Mouse (Mus musculus): ENCODE measurements at regions not wholly inside any gene's neighbourhood (a gene's known extent, or its start where the extent isn't known, plus 50 kb on each side); places are given as distances from the start of the nearest gene placed in this dataset.

DNA sequence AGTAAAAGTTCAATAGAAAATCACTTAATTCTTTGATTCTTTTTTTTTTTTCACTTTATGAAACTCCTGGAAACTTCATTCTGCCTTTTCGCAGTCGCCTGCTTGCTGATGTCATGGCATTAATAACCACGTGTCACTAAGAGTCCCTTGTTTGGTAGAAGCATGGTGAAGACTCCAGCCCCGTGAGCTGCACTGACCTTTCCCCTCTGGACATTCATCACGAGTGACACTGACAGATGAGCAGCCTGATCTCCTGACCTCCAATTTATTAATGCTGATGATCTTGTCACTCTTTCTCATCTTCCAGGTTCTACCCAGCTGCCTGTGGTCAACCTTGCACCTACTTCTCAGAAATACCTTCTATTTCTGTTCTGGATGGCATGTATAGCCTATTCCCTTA is 867.1 kb upstream of the Slit2 start:
- no peak overlapping the region for H3K27ac ChIP-seq (replicated peaks)
- WGBS, result 58% methylated on average over 5 of the region's 5 CpGs
- no peak overlapping the region for H3K4me3 ChIP-seq (replicated peaks)
- H3K4me1 ChIP-seq, result no peaks in the 10 kb centered on the region
- H3K9me3 ChIP-seq (replicated peaks), result no peaks in the 10 kb centered on the region
- no peaks in the 10 kb centered on the region for H3K36me3 ChIP-seq
- H3K4me2 ChIP-seq, result no peak overlapping the region
- ATAC-seq (ENCODE audit: low FRiP score), result no peak
- H3K9ac ChIP-seq (replicated peaks), result no peak overlapping the region
- no peaks in the 10 kb centered on the region for H3K27me3 ChIP-seq (replicated peaks)

GRCm38 (mm10) chr5:47095703-47096102 is 887.2 kb upstream of the Slit2 start:
- Histone ChIP-seq H3K9ac (replicated peaks) (no peak overlapping the region), H3K36me3 (no peaks in the 10 kb centered on the region), H3K4me2 (no peak overlapping the region), H3K27me3 (replicated peaks) (no peaks in the 10 kb centered on the region), H3K27ac (replicated peaks) (no peak overlapping the region), H3K9me3 (replicated peaks) (no peaks in the 10 kb centered on the region), H3K4me1 (no peaks in the 10 kb centered on the region), H3K4me3 (replicated peaks) (no peak overlapping the region)
- ATAC-seq (ENCODE audit: low FRiP score), result no peak

- H3K27ac ChIP-seq (replicated peaks), result no peak overlapping the region
- no peaks in the 10 kb centered on the region for H3K9me3 ChIP-seq (replicated peaks)
- no peak overlapping the region for H3K9ac ChIP-seq (replicated peaks)
- no peaks in the 10 kb centered on the region for H3K27me3 ChIP-seq (replicated peaks)
- ATAC-seq (ENCODE audit: low FRiP score), result no peak
- 24% methylated on average over 3 of the region's 3 CpGs for WGBS
- H3K4me1 ChIP-seq, result no peaks in the 10 kb centered on the region
- no peaks in the 10 kb centered on the region for H3K36me3 ChIP-seq
- no peak overlapping the region for H3K4me2 ChIP-seq
- no peak overlapping the region for H3K4me3 ChIP-seq (replicated peaks)
Observed at GRCm38 (mm10) chr5:47052942-47053341, 930.0 kb upstream of the Slit2 start.

- WGBS, result 62% methylated on average over 1 of the region's 1 CpGs
Observed at GRCm38 (mm10) chr5:47036752-47037151, 946.2 kb upstream of the Slit2 start.

DNA sequence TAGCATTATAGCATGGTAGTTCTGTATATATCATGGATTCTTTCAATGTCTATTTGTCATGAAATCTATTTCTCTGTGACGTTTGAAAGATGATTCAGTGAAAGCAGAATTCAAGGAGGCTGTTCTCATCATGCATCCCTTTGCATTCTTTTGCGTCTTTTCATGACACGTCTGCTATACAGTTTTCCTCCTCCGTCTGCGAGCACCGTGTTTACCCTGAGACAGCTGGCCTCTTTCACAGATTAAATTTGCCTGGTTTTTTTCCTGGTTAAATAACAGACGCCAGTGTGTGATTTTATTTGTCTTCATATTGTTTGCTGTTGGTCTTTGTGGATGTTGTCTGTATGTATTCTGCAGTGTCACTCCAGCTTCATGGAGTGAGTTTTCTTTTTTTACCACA is 948.9 kb upstream of the Slit2 start:
- Histone ChIP-seq H3K9me3 (replicated peaks) (no peaks in the 10 kb centered on the region), H3K9ac (replicated peaks) (no peak overlapping the region), H3K4me3 (replicated peaks) (no peak overlapping the region), H3K27me3 (replicated peaks) (no peaks in the 10 kb centered on the region), H3K36me3 (no peaks in the 10 kb centered on the region), H3K4me1 (no peaks in the 10 kb centered on the region), H3K27ac (replicated peaks) (no peak overlapping the region), H3K4me2 (no peak overlapping the region)
- no peak for ATAC-seq (ENCODE audit: low FRiP score)
- WGBS, result 64% methylated on average over 7 of the region's 7 CpGs

More at GRCm38 (mm10) chr5:47036752-47037151, 946.2 kb upstream of the Slit2 start:
- Histone ChIP-seq H3K4me2 (no peak overlapping the region), H3K4me1 (no peaks in the 10 kb centered on the region), H3K36me3 (no peaks in the 10 kb centered on the region), H3K4me3 (replicated peaks) (no peak overlapping the region), H3K9me3 (replicated peaks) (no peaks in the 10 kb centered on the region), H3K9ac (replicated peaks) (no peak overlapping the region), H3K27ac (replicated peaks) (no peak overlapping the region), H3K27me3 (replicated peaks) (no peaks in the 10 kb centered on the region)
- ATAC-seq (ENCODE audit: low FRiP score), result no peak

- Histone ChIP-seq H3K9me3 (replicated peaks) (no peaks in the 10 kb centered on the region), H3K4me2 (no peak overlapping the region), H3K27me3 (replicated peaks) (no peaks in the 10 kb centered on the region), H3K4me3 (replicated peaks) (no peak overlapping the region), H3K27ac (replicated peaks) (no peak overlapping the region), H3K9ac (replicated peaks) (no peak overlapping the region), H3K36me3 (no peaks in the 10 kb centered on the region), H3K4me1 (no peaks in the 10 kb centered on the region)
- no peak for ATAC-seq (ENCODE audit: low FRiP score)
Observed at GRCm38 (mm10) chr5:47014351-47014750, 968.6 kb upstream of the Slit2 start.

GRCm38 (mm10) chr5:46992557-46992956 is 990.4 kb upstream of the Slit2 start:
- Histone ChIP-seq H3K36me3 (no peaks in the 10 kb centered on the region), H3K9ac (replicated peaks) (no peak overlapping the region), H3K27ac (replicated peaks) (no peak overlapping the region), H3K4me2 (no peak overlapping the region), H3K27me3 (replicated peaks) (no peaks in the 10 kb centered on the region), H3K4me1 (no peaks in the 10 kb centered on the region), H3K4me3 (replicated peaks) (no peak overlapping the region), H3K9me3 (replicated peaks) (no peaks in the 10 kb centered on the region)
- 89% methylated on average over 4 of the region's 4 CpGs for WGBS
- ATAC-seq (ENCODE audit: low FRiP score), result no peak

GRCm38 (mm10) chr5:46986519-46986918 is 996.4 kb upstream of the Slit2 start:
- Histone ChIP-seq H3K27me3 (replicated peaks) (no peaks in the 10 kb centered on the region), H3K36me3 (no peaks in the 10 kb centered on the region), H3K4me1 (no peaks in the 10 kb centered on the region), H3K27ac (replicated peaks) (no peak overlapping the region), H3K4me3 (replicated peaks) (no peak overlapping the region), H3K9ac (replicated peaks) (no peak overlapping the region), H3K9me3 (replicated peaks) (no peaks in the 10 kb centered on the region), H3K4me2 (no peak overlapping the region)
- ATAC-seq (ENCODE audit: low FRiP score), result no peak
- 83% methylated on average over 2 of the region's 2 CpGs for WGBS

- H3K4me2 ChIP-seq, result no peak overlapping the region
- no peaks in the 10 kb centered on the region for H3K9me3 ChIP-seq (replicated peaks)
- H3K4me1 ChIP-seq, result no peaks in the 10 kb centered on the region
- H3K9ac ChIP-seq (replicated peaks), result no peak overlapping the region
- no peak for ATAC-seq (ENCODE audit: low FRiP score)
- 89% methylated on average over 2 of the region's 2 CpGs for WGBS
- H3K27me3 ChIP-seq (replicated peaks), result no peaks in the 10 kb centered on the region
- H3K4me3 ChIP-seq (replicated peaks), result no peak overlapping the region
- no peak overlapping the region for H3K27ac ChIP-seq (replicated peaks)
- no peaks in the 10 kb centered on the region for H3K36me3 ChIP-seq
Observed at GRCm38 (mm10) chr5:46980326-46980725, 1002.6 kb upstream of the Slit2 start.

- H3K27ac ChIP-seq (replicated peaks), result no peak overlapping the region
- H3K36me3 ChIP-seq, result no peaks in the 10 kb centered on the region
- no peak overlapping the region for H3K4me3 ChIP-seq (replicated peaks)
- no peak overlapping the region for H3K4me2 ChIP-seq
- WGBS, result 92% methylated on average over 5 of the region's 5 CpGs
- no peaks in the 10 kb centered on the region for H3K27me3 ChIP-seq (replicated peaks)
- no peak overlapping the region for H3K9ac ChIP-seq (replicated peaks)
- H3K9me3 ChIP-seq (replicated peaks), result no peaks in the 10 kb centered on the region
- no peak for ATAC-seq (ENCODE audit: low FRiP score)
- H3K4me1 ChIP-seq, result no peaks in the 10 kb centered on the region
Observed at GRCm38 (mm10) chr5:46968870-46969436, 1014.0 kb upstream of the Slit2 start.

DNA sequence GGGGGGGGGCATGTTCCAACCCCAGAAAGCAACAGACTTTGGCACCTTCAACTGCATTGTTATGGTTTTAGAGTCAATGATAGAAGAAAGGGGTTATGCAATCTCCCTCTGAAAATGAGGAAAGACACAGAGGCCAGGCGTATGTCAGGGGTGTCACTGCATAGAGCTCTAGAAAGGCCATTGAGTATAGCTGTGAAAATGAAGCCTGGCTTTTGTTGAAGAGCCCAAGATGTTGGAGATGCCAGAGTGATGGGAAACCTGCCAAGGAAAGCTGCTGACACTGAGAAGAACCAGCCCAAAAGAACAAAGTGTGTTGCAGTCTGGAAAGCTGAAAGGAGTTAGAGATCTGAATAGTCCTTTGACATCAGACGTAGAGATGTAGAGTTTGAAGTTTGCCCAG is 1022.2 kb upstream of the Slit2 start:
- no peak overlapping the region for H3K9ac ChIP-seq (replicated peaks)
- H3K4me2 ChIP-seq, result no peak overlapping the region
- no peak for ATAC-seq (ENCODE audit: low FRiP score)
- no peaks in the 10 kb centered on the region for H3K4me1 ChIP-seq
- no peaks in the 10 kb centered on the region for H3K36me3 ChIP-seq
- no peaks in the 10 kb centered on the region for H3K9me3 ChIP-seq (replicated peaks)
- H3K27ac ChIP-seq (replicated peaks), result no peak overlapping the region
- H3K4me3 ChIP-seq (replicated peaks), result no peak overlapping the region
- no peaks in the 10 kb centered on the region for H3K27me3 ChIP-seq (replicated peaks)
- WGBS, result 66% methylated on average over 2 of the region's 2 CpGs

DNA sequence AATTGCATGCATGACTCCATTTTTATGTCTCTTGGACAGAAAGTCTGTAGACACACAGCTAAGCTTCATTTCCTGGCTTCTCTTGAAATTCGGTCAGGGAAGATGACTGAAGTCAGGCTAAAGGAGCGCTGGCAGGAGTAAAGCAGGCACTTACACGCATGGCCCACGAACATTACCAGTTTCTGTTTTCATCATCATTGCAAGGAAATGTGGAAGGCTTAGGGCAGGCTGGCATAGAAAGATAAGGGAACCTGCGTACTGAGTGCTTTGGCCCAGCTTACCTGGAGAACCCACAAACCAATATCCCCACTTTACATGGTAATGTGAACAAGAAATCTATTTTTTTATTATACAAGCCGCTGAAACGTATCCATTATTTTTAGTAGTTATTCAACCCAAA is 1056.6 kb upstream of the Slit2 start:
- ATAC-seq (ENCODE audit: low FRiP score), result no peak
- no peaks in the 10 kb centered on the region for H3K4me1 ChIP-seq
- H3K36me3 ChIP-seq, result no peaks in the 10 kb centered on the region
- H3K4me2 ChIP-seq, result no peak overlapping the region
- no peak overlapping the region for H3K9ac ChIP-seq (replicated peaks)
- H3K27me3 ChIP-seq (replicated peaks), result no peaks in the 10 kb centered on the region
- H3K9me3 ChIP-seq (replicated peaks), result no peaks in the 10 kb centered on the region
- WGBS, result 92% methylated on average over 7 of the region's 7 CpGs
- no peak overlapping the region for H3K4me3 ChIP-seq (replicated peaks)
- no peak overlapping the region for H3K27ac ChIP-seq (replicated peaks)

GRCm38 (mm10) chr5:46901909-46902308 is 1044.5 kb upstream of the Lcorl start:
- no peaks in the 10 kb centered on the region for H3K36me3 ChIP-seq
- H3K27me3 ChIP-seq (replicated peaks), result no peaks in the 10 kb centered on the region
- WGBS, result 78% methylated on average over 2 of the region's 2 CpGs
- H3K9ac ChIP-seq (replicated peaks), result no peak overlapping the region
- no peak overlapping the region for H3K27ac ChIP-seq (replicated peaks)
- H3K4me3 ChIP-seq (replicated peaks), result no peak overlapping the region
- no peaks in the 10 kb centered on the region for H3K9me3 ChIP-seq (replicated peaks)
- ATAC-seq (ENCODE audit: low FRiP score), result no peak
- H3K4me2 ChIP-seq, result no peak overlapping the region
- no peaks in the 10 kb centered on the region for H3K4me1 ChIP-seq
